Mouse (Mus musculus): Measurements from ENCODE around the gene Nkd2. TPM values are rescaled to one million over a fixed set of nuclear protein-coding genes. Genes with fewer than 3 reads are reported as not detected.

The Nkd2 gene
- total and polyA plus RNA-seq, 3 experiments = not detected

GRCm38 (mm10) chr13:73881347-73881746, 33.9 kb upstream of the Nkd2 start:
- no peak overlapping the region for H3K4me3 ChIP-seq (replicated peaks in 1 of 3; ENCODE audit: low read depth in 2 of 3, low read length in 2 of 3, poor library complexity in 1 of 3)

GRCm38 (mm10) chr13:73879824-73880223, 32.4 kb upstream of the Nkd2 start:
- DNase-seq (ENCODE audit: extremely low read depth) = peak; percentile 38
- Histone ChIP-seq H3K36me3 (replicated peaks in 1 of 2; ENCODE audit: control insufficient read depth in 1 of 2, insufficient read depth in 1 of 2, low read length in 1 of 2) (no peaks in the 10 kb centered on the region), H3K4me1 (ENCODE audit: control insufficient read depth in 1 of 2, insufficient read depth in 2 of 2) (no peaks in the 10 kb centered on the region), H3K4me3 (replicated peaks in 1 of 3; ENCODE audit: low read depth in 2 of 3, low read length in 2 of 3, poor library complexity in 1 of 3) (no peak overlapping the region), H3K79me2 (replicated peaks; ENCODE audit: control insufficient read depth, extremely low read depth, insufficient read depth, poor library complexity, severe bottlenecking) (no peaks in the 10 kb centered on the region), H3K9ac (ENCODE audit: insufficient read depth, low read depth) (no peak overlapping the region), H3K9me3 (replicated peaks; ENCODE audit: low read length) (peaks cover 3% of the 10 kb centered on the region), H3K4me2 (ENCODE audit: insufficient read depth, low read depth, poor library complexity, severe bottlenecking) (no peak overlapping the region), H3K27me3 (replicated peaks) (peaks cover 9% of the 10 kb centered on the region), H3K27ac (ENCODE audit: insufficient read depth, low read depth) (no peak overlapping the region)
- dilution Hi-C loops (cut with MboI; ENCODE audit: extremely low pct_ligation_motif_present, extremely low pct_unique_long_range_greater_than_20kb, low sequenced_read_pairs) = no loop called here
- TF ChIP-seq ZC3H11A (IDR thresholded peaks at IDR 0.05; ENCODE audit: low read depth, low read length) (no peak), CTCF (conservative IDR thresholded peaks at IDR 0.05 in 1 of 2, IDR thresholded peaks at IDR 0.05 in 1 of 2; ENCODE audit: low read depth in 2 of 2, low read length in 2 of 2) (peak; percentile 58 to 69)
- in situ Hi-C loops (cut with MboI; ENCODE audit: low pct_ligation_motif_present, low pct_unique_long_range_greater_than_20kb, low sequenced_read_pairs) = no loop called here

More at GRCm38 (mm10) chr13:73881347-73881746, 33.9 kb upstream of the Nkd2 start:
- in situ Hi-C loops (cut with MboI; ENCODE audit: low pct_ligation_motif_present, low pct_unique_long_range_greater_than_20kb, low sequenced_read_pairs) = no loop called here
- Histone ChIP-seq H3K36me3 (replicated peaks in 1 of 2; ENCODE audit: control insufficient read depth in 1 of 2, insufficient read depth in 1 of 2, low read length in 1 of 2) (no peaks in the 10 kb centered on the region), H3K9ac (ENCODE audit: insufficient read depth, low read depth) (no peak overlapping the region), H3K4me1 (ENCODE audit: control insufficient read depth in 1 of 2, insufficient read depth in 2 of 2) (no peaks in the 10 kb centered on the region), H3K27me3 (replicated peaks) (peaks cover 9% of the 10 kb centered on the region), H3K9me3 (replicated peaks; ENCODE audit: low read length) (peaks cover 3% of the 10 kb centered on the region), H3K27ac (ENCODE audit: insufficient read depth, low read depth) (no peak overlapping the region), H3K79me2 (replicated peaks; ENCODE audit: control insufficient read depth, extremely low read depth, insufficient read depth, poor library complexity, severe bottlenecking) (no peaks in the 10 kb centered on the region), H3K4me2 (ENCODE audit: insufficient read depth, low read depth, poor library complexity, severe bottlenecking) (no peak overlapping the region)
- DNase-seq (ENCODE audit: extremely low read depth) = no peak
- TF ChIP-seq MXI1 (IDR thresholded peaks at IDR 0.05; ENCODE audit: low read depth, low read length) = no peak
- TF ChIP-seq MAX (IDR thresholded peaks at IDR 0.05; ENCODE audit: low read length) = no peak
- no peak for TF ChIP-seq ZMIZ1 (IDR thresholded peaks at IDR 0.05; ENCODE audit: low read depth, low read length)
- no peak for TF ChIP-seq KAT2A (IDR thresholded peaks at IDR 0.05; ENCODE audit: insufficient replicate concordance, low read length)
- TF ChIP-seq MAFK (IDR thresholded peaks at IDR 0.05; ENCODE audit: insufficient replicate concordance, low read length) = no peak
- no peak for TF ChIP-seq PAX5 (IDR thresholded peaks at IDR 0.05; ENCODE audit: low read length)
- no peak for TF ChIP-seq MAZ (IDR thresholded peaks at IDR 0.05; ENCODE audit: low read depth, low read length)
- TF ChIP-seq EP300 (IDR thresholded peaks at IDR 0.05; ENCODE audit: low read length) = no peak
- TF ChIP-seq JUND (conservative IDR thresholded peaks at IDR 0.05; ENCODE audit: low read depth, low read length) = no peak
- no peak for TF ChIP-seq CHD1 (IDR thresholded peaks at IDR 0.05; ENCODE audit: low read depth, low read length)
- TF ChIP-seq RCOR1 (conservative IDR thresholded peaks at IDR 0.05; ENCODE audit: low read depth, low read length) = no peak
- TF ChIP-seq ETS1 (conservative IDR thresholded peaks at IDR 0.05; ENCODE audit: low read depth, low read length) = no peak
- TF ChIP-seq CHD2 (IDR thresholded peaks at IDR 0.05; ENCODE audit: low read length) = no peak
- no peak for TF ChIP-seq POLR2AphosphoS2 (IDR thresholded peaks at IDR 0.05; ENCODE audit: low read depth, low read length)
- no peak for TF ChIP-seq UBTF (IDR thresholded peaks at IDR 0.05; ENCODE audit: low read depth, low read length)
- dilution Hi-C loops (cut with MboI; ENCODE audit: extremely low pct_ligation_motif_present, extremely low pct_unique_long_range_greater_than_20kb, low sequenced_read_pairs) = no loop called here
